Mouse (Mus musculus) forebrain, embryonic 10.5 days (tissue): Measurements from ENCODE around the gene Rnaseh2c. TPM values are rescaled to one million over a fixed set of nuclear protein-coding genes. Genes with fewer than 3 reads are reported as not detected.

ENCODE experiments used
- polyA plus RNA-seq: library from polyadenylated mRNA; unstranded; fragments of >200 nt; fragmentation: Nextera tagmentation; extraction: Ambion mirVana; gene quantifications from 2 replicates; pipeline ENCODE4 v1.2.1, GENCODE M21; 2016

Rnaseh2c gene
- polyA plus RNA-seq, 1 experiment from 2014 or later, result 200 TPM

Other genes starting within 250 kb of the Rnaseh2c start
- gene Eif1ad, start 235.1 kb upstream of the Rnaseh2c start, polyA plus RNA-seq, result 90.6 and 95.3 TPM in 2 replicates
- gene Banf1, start 234.7 kb upstream of the Rnaseh2c start, polyA plus RNA-seq, result 614 and 621 TPM in 2 replicates
- gene Sart1, start 213.2 kb upstream of the Rnaseh2c start, polyA plus RNA-seq, result 96.6 and 97.6 TPM in 2 replicates
- gene Tsga10ip, start 199.3 kb upstream of the Rnaseh2c start, polyA plus RNA-seq, result not detected in 2 replicates
- 198 and 208 TPM in 2 replicates for gene Drap1, start 176.9 kb upstream of the Rnaseh2c start, polyA plus RNA-seq
- gene AI837181, start 176.7 kb upstream of the Rnaseh2c start, polyA plus RNA-seq, result 42.2 and 42.3 TPM in 2 replicates
- not detected in 2 replicates for gene Fosl1, start 154.3 kb upstream of the Rnaseh2c start, polyA plus RNA-seq
- gene Ccdc85b, start 144.0 kb upstream of the Rnaseh2c start, polyA plus RNA-seq, result 5.5 and 6.7 TPM in 2 replicates
- 93.1 TPM in 2 replicates for gene Fibp, start 141.3 kb upstream of the Rnaseh2c start, polyA plus RNA-seq
- gene Ctsw, start 133.4 kb upstream of the Rnaseh2c start, polyA plus RNA-seq, result 1.1 and 1.4 TPM in 2 replicates
- 46.9 and 50.9 TPM in 2 replicates for gene Efemp2, start 127.9 kb upstream of the Rnaseh2c start, polyA plus RNA-seq
- 40.9 and 42.9 TPM in 2 replicates for gene Mus81, start 113.5 kb upstream of the Rnaseh2c start, polyA plus RNA-seq
- 2,991 and 3,010 TPM in 2 replicates for gene Cfl1, start 111.4 kb upstream of the Rnaseh2c start, polyA plus RNA-seq
- gene 1700020D05Rik, start 98.1 kb upstream of the Rnaseh2c start, polyA plus RNA-seq, result not detected in 2 replicates
- 7.0 and 7.9 TPM in 2 replicates for gene Snx32, start 91.3 kb upstream of the Rnaseh2c start, polyA plus RNA-seq
- 0.37 and 0.52 TPM in 2 replicates for gene Ovol1, start 41.2 kb upstream of the Rnaseh2c start, polyA plus RNA-seq
- 2.0 TPM in 2 replicates for gene Ap5b1, start 33.8 kb upstream of the Rnaseh2c start, polyA plus RNA-seq
- 64.9 and 67.9 TPM in 2 replicates for gene Kat5, start 8.4 kb downstream of the Rnaseh2c start, polyA plus RNA-seq
- 30.3 and 31.2 TPM in 2 replicates for gene Rela, start 35.6 kb downstream of the Rnaseh2c start, polyA plus RNA-seq
- gene Sipa1, start 61.8 kb downstream of the Rnaseh2c start, polyA plus RNA-seq, result 20.9 and 21.1 TPM in 2 replicates
- gene Map3k11, start 86.9 kb downstream of the Rnaseh2c start, polyA plus RNA-seq, result 26.3 and 30.1 TPM in 2 replicates
- 26.8 and 27.1 TPM in 2 replicates for gene Pcnx3, start 87.0 kb downstream of the Rnaseh2c start, polyA plus RNA-seq
- 0.19 TPM in 1 of 2 replicates, not detected in the other for gene Kcnk7, start 102.5 kb downstream of the Rnaseh2c start, polyA plus RNA-seq
- gene Ehbp1l1, start 124.4 kb downstream of the Rnaseh2c start, polyA plus RNA-seq, result 6.6 and 8.4 TPM in 2 replicates
- 120 and 127 TPM in 2 replicates for gene Fam89b, start 127.8 kb downstream of the Rnaseh2c start, polyA plus RNA-seq
- gene Ltbp3, start 139.0 kb downstream of the Rnaseh2c start, polyA plus RNA-seq, result 2.6 and 4.9 TPM in 2 replicates
- gene Scyl1, start 169.5 kb downstream of the Rnaseh2c start, polyA plus RNA-seq, result 63.4 and 64.6 TPM in 2 replicates